Mouse (Mus musculus): ENCODE measurements around the gene Slc24a3.

Slc24a3 gene

GRCm38 (mm10) chr2:145566904-145567303 is 399.4 kb downstream of the Slc24a3 start:
- no peak for DNase-seq

- DNase-seq, result no peak
These were observed 404.4 kb downstream of the Slc24a3 start for GRCm38 (mm10) chr2:145571943-145572342.

GRCm38 (mm10) chr2:145574148-145574547 is 406.6 kb downstream of the Slc24a3 start:
- DNase-seq, result no peak

- no peak for DNase-seq
These were observed 415.5 kb downstream of the Slc24a3 start for GRCm38 (mm10) chr2:145583103-145583502.

GRCm38 (mm10) chr2:145585437-145585836 is 417.9 kb downstream of the Slc24a3 start:
- no peak for DNase-seq

GRCm38 (mm10) chr2:145588009-145588737 is 420.6 kb downstream of the Slc24a3 start:
- DNase-seq, result peak; percentile 76

- DNase-seq, result no peak
These were observed 424.3 kb downstream of the Slc24a3 start for GRCm38 (mm10) chr2:145591881-145592280.

- DNase-seq, result no peak
These were observed 426.2 kb downstream of the Slc24a3 start for GRCm38 (mm10) chr2:145593649-145594347.

- no peak for DNase-seq
These were observed 430.3 kb downstream of the Slc24a3 start for GRCm38 (mm10) chr2:145597866-145598265.

GRCm38 (mm10) chr2:145607844-145608243 is 440.3 kb downstream of the Slc24a3 start:
- no peak for DNase-seq

- DNase-seq, result peak; percentile 31
These were observed 443.5 kb downstream of the Slc24a3 start for GRCm38 (mm10) chr2:145610796-145611705.

- no peak for DNase-seq
These were observed 445.4 kb downstream of the Slc24a3 start for GRCm38 (mm10) chr2:145612937-145613336.

- no peak for DNase-seq
These were observed 446.2 kb downstream of the Slc24a3 start for GRCm38 (mm10) chr2:145613705-145614104.

- DNase-seq, result no peak
These were observed 452.1 kb downstream of the Slc24a3 start for GRCm38 (mm10) chr2:145619688-145620087.

GRCm38 (mm10) chr2:145620709-145621108 is 453.2 kb downstream of the Slc24a3 start:
- no peak for DNase-seq

- DNase-seq, result no peak
These were observed 453.6 kb downstream of the Slc24a3 start for GRCm38 (mm10) chr2:145621119-145621518.

- no peak for DNase-seq
These were observed 463.7 kb downstream of the Slc24a3 start for GRCm38 (mm10) chr2:145631123-145631798.

GRCm38 (mm10) chr2:145631799-145632174 is 464.2 kb downstream of the Slc24a3 start:
- no peak for DNase-seq

GRCm38 (mm10) chr2:145633811-145634210 is 466.3 kb downstream of the Slc24a3 start:
- DNase-seq, result no peak

GRCm38 (mm10) chr2:145640255-145640984 is 472.9 kb downstream of the Slc24a3 start:
- DNase-seq, result no peak

- no peak for DNase-seq
These were observed 487.9 kb downstream of the Slc24a3 start for GRCm38 (mm10) chr2:145655373-145655960.

GRCm38 (mm10) chr2:145656121-145656520 is 488.6 kb downstream of the Slc24a3 start:
- DNase-seq, result no peak

Measured in cerebellum, adult 9-10 months (tissue).